Mouse (Mus musculus) lung, adult 2 months (tissue): ENCODE results near the gene Gm4792. TPM values are rescaled to one million over a fixed set of nuclear protein-coding genes. Genes with fewer than 3 reads are reported as not detected.

Experiments
- DNase-seq: peaks from one replicate; pipeline ENCODE4 v3.0.0; 2022
- H3K4me1 ChIP-seq: fragments of 200-500 bp; 2 replicates; pipeline ENCODE4 v1.6.1; 2011; ENCODE audit warnings: low read length; ENCODE audit not compliant: control insufficient read depth, insufficient read depth
- H3K4me3 ChIP-seq: fragments of 200-500 bp; replicated peaks from 2 replicates; pipeline ENCODE3; 2011; ENCODE audit warnings: low read depth, mild to moderate bottlenecking, control low read depth, low read length; ENCODE audit errors: extremely low read depth
- CTCF ChIP-seq: fragments of 200-500 bp; IDR thresholded peaks from 2 replicates; pipeline ENCODE4 v1.5.1; 2011; ENCODE audit warnings: mild to moderate bottlenecking, low read length, control low read depth; ENCODE audit not compliant: insufficient read depth
- POLR2A ChIP-seq: fragments of 200-500 bp; IDR thresholded peaks from 2 replicates; pipeline ENCODE4 v1.6.1; 2011; ENCODE audit warnings: low read depth, mild to moderate bottlenecking, control low read depth, low read length, borderline replicate concordance; ENCODE audit errors: extremely low read depth
- WGBS: fragments of 180-500 bp; shearing (Covaris S2); methylation state at CpG from one replicate; pipeline ENCODE4 v1.1.7; 2018; 5-methylcytosine and 5-hydroxymethylcytosine counted together
- polyA plus RNA-seq: library from polyadenylated mRNA; depleted of rRNA; stranded (reverse); fragments of >200 nt; gene quantifications from 2 replicates; pipeline ENCODE4 v1.2.3, GENCODE M21; 2012

Gene Gm4792
- polyA plus RNA-seq, 1 experiment: not detected

DNA sequence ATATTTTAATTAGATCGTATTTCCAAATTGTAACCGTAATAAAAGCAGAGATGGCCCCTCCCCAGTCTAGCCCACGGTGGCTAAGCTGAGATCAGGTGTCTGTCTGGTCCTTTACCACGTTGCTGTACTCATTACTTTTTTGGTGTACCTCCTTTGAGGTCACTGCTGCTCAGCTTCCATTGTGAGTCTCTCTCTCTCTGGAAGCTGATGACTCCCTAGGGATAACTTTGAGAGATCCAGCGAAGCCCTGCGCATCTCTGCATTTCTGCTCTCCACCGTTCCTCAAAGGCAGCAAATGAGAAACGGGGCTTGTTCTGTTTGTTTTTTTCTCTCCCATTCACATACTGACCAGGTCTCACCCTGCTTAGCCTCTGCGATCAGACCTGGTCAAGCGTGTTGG is 36.5 kb upstream of the Gm4792 start:
- DNase-seq: no peak
- H3K4me3 ChIP-seq: no peak overlapping the region
- H3K4me1 ChIP-seq: no peaks in the 10 kb centered on the region
- 79% methylated on average over 10 of the region's 10 CpGs for WGBS
- TF ChIP-seq CTCF (no peak), POLR2A (no peak)

DNA sequence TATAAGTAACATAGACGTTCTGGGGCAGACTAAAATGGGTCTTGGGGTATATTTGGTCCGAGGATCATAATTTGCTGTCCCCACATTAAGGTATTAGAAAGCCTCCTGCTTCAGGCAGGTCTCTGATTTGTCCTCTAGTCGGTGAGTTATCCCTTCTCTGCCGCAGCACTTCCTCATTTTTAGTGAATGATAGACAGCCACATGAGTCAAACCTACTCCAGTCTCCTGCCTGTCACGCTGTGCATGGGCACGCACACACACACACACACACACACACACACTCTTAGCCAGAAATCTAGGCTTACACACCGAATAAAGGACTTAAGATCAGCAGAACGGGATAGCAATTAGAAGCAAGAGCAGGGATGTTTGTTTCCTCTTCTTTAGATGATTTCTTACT is 34.8 kb upstream of the Gm4792 start:
- no peak for DNase-seq
- Histone ChIP-seq H3K4me3 (no peak overlapping the region), H3K4me1 (no peaks in the 10 kb centered on the region)
- TF ChIP-seq POLR2A (no peak), CTCF (no peak)
- WGBS: 72% methylated on average over 8 of the region's 8 CpGs

DNA sequence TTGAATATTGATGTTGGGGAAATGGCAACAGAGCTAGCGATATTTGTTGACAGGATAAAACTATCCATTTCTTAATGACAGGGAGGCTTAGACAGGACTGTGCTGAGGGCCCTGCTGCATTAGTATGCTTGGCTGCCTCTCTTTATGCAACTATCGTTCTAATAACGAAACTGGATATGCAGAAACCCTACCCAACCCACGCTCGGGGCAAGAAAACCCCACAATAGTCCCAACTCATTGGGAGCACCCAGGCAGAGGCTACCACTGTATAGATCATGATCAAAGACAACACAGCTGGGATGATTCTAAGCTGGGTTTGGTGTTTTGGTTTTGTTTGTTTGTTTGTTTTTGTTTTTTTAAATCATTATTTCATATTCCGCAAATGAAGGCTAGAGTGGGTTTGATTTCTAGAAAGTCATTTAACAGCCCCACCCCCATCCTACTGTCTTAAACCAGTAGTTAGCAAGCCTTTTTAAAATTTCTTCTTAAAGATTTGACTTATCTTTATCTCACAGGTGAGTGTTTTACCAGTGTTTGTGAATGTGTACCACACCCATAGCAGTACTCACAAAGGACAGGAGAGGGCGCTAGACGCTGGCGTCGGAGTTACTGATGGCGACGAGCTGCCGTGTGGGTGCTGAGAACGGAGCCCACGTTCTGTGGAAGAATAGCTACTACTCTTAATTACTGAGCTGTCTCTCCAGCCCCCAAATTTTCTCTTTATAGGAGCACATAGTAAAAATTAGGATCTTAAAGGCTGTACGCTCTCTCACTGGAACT is 34.0 kb upstream of the Gm4792 start:
- no peaks in the 10 kb centered on the region for H3K4me1 ChIP-seq
- TF ChIP-seq POLR2A (no peak), CTCF (peak; percentile 28)
- H3K4me3 ChIP-seq: no peak overlapping the region
- WGBS: 86% methylated on average over 16 of the region's 16 CpGs
- no peak for DNase-seq

DNA sequence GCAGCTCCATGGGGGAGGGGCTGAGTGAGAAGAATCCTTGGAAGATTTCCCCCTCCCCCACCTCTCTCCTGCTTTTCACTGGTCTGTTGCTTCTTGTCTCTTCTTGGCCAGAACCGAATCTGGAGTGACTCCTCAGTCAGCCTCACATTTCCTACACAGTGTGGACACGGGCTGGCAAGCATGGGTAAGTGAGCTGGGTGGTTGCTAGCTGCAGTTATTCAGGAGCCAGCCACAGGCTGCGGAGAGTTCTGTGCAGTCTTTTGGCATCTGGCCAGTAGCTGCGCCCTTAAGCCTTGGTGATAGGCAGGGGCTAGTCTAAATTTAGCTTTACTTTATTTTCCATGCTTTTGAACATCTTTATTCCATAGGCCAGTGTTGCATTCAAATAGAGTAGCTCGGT is 31.5 kb upstream of the Gm4792 start:
- Histone ChIP-seq H3K4me1 (no peaks in the 10 kb centered on the region), H3K4me3 (no peak overlapping the region)
- WGBS: 31% methylated on average over 5 of the region's 5 CpGs
- DNase-seq: no peak
- no peak for TF ChIP-seq CTCF
- no peak for TF ChIP-seq POLR2A

DNA sequence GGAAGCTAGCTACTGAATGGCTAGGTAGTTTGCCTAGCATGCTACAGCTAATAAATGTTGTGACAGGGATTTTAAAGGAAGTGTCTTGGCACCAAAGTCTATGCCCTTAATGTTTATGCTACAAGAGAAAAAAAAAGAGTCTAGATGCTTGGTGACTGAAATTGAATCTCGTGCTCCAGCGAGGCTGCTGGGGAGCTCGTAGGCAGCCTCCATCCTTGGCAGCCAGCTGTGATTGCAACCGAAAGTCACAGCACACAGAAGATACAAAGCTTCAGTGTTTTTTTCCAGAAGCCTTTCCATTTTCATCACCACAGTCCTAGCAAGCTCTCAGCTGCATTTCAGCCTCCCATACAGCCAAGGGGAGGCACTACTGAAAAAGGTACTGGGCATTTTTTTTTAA is 20.1 kb upstream of the Gm4792 start:
- TF ChIP-seq POLR2A: no peak
- TF ChIP-seq CTCF: no peak
- no peak for DNase-seq
- WGBS: 29% methylated on average over 4 of the region's 4 CpGs
- Histone ChIP-seq H3K4me1 (no peaks in the 10 kb centered on the region), H3K4me3 (no peak overlapping the region)

DNA sequence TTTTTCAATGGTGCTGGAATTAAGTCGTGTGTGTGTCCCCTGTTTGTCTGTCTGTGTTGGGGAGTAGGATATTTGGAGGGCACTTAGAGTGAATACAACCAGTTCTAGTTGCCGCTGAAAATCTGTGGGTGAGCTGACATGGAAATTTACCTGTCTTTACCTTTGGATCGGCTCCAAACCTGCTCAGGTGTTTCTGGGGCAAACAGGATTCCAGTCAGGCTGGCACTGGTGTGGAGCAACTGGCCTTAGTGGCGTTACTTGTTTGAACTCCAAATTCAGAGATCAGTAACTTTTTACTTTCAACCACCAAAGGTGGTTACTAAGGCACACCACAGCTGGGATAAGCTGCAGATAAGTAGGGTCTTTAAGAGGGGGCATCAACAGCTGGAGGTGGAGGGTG is 14.6 kb upstream of the Gm4792 start:
- no peak for DNase-seq
- 69% methylated on average over 4 of the region's 4 CpGs for WGBS
- H3K4me3 ChIP-seq: no peak overlapping the region
- no peak for TF ChIP-seq CTCF
- no peak for TF ChIP-seq POLR2A
- H3K4me1 ChIP-seq: peaks cover 3% of the 10 kb centered on the region

DNA sequence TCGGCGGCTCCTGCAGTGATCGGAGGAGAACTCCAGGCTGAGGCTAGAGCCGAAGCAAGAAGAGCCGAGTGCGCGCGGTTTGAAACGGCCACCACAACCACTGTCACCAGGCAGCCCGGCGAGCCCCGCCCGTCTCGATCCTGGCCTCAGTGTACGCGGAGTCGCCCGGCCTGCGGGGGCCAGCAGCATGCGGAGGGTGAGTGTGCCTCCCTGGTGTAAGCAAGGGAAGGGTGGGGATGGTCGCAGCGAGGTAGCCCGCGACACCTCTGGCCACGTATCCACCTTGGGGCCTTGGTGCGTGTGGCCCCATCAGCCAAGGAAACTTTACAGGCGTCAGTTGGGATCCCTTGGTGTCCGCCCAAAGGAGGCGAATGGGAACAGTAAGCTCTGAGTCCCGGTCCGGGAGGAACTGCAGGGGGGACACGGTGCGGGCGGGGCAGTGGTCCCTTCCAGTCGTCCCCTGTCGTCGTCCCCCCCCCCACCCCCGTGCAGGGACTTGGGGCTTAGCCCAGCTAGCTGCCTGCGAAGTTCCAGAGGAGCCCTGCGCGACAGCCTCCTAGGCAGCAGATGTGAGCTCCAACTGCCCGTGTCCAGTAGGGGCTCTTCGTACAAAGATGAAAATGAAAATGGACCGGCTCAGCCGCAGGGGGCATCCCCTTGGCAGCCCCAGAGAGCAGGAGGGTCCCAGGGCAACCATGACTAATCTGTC is 13.7 kb upstream of the Gm4792 start:
- H3K4me1 ChIP-seq: peaks cover 3% of the 10 kb centered on the region
- H3K4me3 ChIP-seq: peak overlapping the region; percentile 99
- 1% methylated on average over 45 of the region's 45 CpGs for WGBS
- TF ChIP-seq CTCF (no peak), POLR2A (peak; percentile 59; the same call in 1 of the 2 replicates)
- DNase-seq: peak; percentile 31

DNA sequence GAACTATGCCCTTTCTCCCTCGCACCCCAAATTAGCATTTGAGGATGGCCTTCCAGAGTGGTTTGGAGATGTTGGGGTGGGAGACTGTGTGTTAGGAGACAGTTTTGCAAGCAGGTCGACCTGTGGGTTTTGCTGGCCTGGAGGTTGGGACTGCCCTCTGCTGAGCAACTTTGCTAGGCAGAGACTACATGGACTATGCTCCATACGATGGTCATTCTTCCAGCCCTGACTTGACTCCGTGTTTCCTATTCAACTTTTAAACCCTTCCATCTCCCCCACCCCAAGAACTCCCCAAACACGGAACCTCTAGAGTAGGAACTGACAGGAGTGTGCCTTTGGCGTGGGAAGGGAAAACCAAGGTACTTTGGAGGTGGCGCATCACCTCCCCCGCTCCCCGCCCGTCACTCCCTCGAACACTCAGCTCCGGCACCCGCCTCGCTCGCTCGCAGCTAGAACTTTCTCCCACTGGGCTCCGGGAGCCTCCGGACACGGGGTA is 13.1 kb upstream of the Gm4792 start, which contains the start of gene Tmcc3:
Gene Tmcc3, plus strand, starts transcription at position 439 of the 496 bp plus-strand sequence.
- Histone ChIP-seq H3K4me3 (peak within 1 kb of the TSS; percentile 99), H3K4me1 (peaks cover 3% of the 10 kb centered on the region)
- WGBS: 3% methylated on average over 19 of the region's 19 CpGs
- TF ChIP-seq POLR2A (no peak), CTCF (peak; percentile 18; the same call in 1 of the 2 replicates)
- no peak for DNase-seq

DNA sequence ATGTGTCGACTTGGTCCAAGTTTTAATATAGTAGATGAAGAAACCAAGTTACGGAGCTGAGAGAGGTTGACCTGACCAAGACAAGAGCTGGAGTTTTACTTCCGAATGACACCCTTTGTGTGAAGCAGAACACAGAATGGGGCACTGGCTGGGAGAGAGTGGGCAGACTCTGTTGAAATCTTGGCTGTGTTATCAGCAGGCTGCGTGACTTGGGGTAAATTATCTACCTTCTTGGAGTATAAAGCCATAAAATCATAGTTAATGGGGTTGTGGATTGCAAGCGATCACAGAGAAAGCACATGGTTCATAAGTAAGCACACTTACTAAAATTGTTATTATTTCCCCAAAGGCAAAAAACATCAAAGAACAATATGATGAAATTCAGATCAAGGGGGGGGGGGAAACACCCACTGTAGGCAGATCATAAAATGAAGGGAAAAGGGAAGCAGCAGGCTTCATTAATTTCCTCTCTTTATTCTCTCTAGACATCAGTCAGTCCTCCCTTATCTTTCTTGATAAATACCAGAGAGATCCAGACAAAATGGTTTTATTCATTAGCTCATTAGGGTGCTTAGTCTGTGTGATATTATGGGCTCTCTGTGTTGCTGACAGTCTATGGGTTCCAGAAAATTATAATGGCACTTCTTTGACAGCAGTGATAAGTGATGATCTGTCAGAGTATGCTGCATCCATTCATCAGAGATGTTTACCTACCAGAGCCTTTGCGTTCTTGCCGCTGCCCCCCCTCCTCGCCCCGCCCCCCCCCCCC is 12.2 kb upstream of the Gm4792 start:
- 44% methylated on average over 9 of the region's 9 CpGs for WGBS
- Histone ChIP-seq H3K4me1 (peaks cover 3% of the 10 kb centered on the region), H3K4me3 (no peak overlapping the region)
- DNase-seq: no peak
- no peak for TF ChIP-seq POLR2A
- TF ChIP-seq CTCF: no peak
